In the genomic region with DNA sequence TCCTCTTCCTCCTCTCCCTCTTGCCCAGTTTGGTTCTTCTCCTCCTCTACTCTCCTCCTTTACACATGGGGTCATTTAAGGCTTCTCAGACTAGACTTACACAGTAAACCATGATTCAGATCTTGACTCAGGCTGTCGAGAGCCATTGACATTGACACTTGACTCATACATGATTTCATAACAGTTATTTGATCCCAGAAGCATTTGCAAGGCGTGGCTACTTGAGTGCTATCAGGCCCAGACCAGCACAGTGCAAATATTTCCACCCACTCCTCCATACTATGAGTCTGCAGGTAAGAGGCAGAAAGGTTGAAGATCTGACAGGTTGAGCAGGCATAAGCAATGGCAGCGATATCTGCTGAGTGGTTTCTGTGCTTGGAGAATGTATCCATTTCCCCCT, we compare ENCODE assay signal across 14 mouse cellular contexts.
DNase-seq lines count a peak whose midpoint lies in the region; ATAC-seq lines count a peak whose summit lies in the region.
"Had no signal": no experiment of that assay in that cellular context is flagged by ENCODE, and none has a peak within 500 bp of the region (broad histone marks: within the 10 kb centered on the region; RNA-seq: fewer than 3 reads in every experiment).

No protein-coding gene starts in this region.

- H3K4me1 ChIP-seq in forebrain, embryonic 13.5 days: 0 out of 2 replicates have a peak, but pooled peaks cover 7% of the 10 kb centered on the region
- H3K4me1 ChIP-seq: limb, embryonic 15.5 days had no signal

- no peaks in the 10 kb centered on the region for H3K36me3 ChIP-seq in forebrain, embryonic 13.5 days (ENCODE audit: poor library complexity, severe bottlenecking)
- H3K36me3 ChIP-seq: limb, embryonic 15.5 days had no signal

- H3K27me3 ChIP-seq in forebrain, embryonic 13.5 days: no peaks in the 10 kb centered on the region
- H3K27me3 ChIP-seq: limb, embryonic 15.5 days had no signal

- H3K9ac ChIP-seq in forebrain, embryonic 13.5 days: no peak overlapping the region
- H3K9ac ChIP-seq: limb, embryonic 15.5 days had no signal

- no peak overlapping the region for H3K27ac ChIP-seq in forebrain, embryonic 13.5 days
- H3K27ac ChIP-seq: limb, embryonic 15.5 days had no signal

- no peak overlapping the region for H3K4me3 ChIP-seq in forebrain, embryonic 13.5 days
- H3K4me3 ChIP-seq: limb, embryonic 15.5 days had no signal

- DNase-seq in adrenal gland, adult 8-10 months: peak; percentile 23
- DNase-seq in adrenal gland, postnatal 4 days (ENCODE audit: low spot score in 2 of 2): no peak
- DNase-seq in adipocyte (ENCODE audit: low spot score): peak; percentile 31
- DNase-seq in lung, adult 18-20 months: peak; percentile 83 to 87
- peak; percentile 7 for DNase-seq in skeletal muscle tissue, adult 2 months (ENCODE audit: low read depth, low spot score)
- no peak for DNase-seq in frontal cortex, postnatal 10 days (ENCODE audit: low spot score in 2 of 2)
- DNase-seq in heart, adult 8-10 months (ENCODE audit: low spot score): no peak
- DNase-seq: cerebellum, postnatal 14 days; heart, postnatal 14 days; kidney, postnatal 25 days; right cerebral cortex, postnatal 4 days had no signal

- H3K9me3 ChIP-seq in forebrain, embryonic 13.5 days (replicated peaks): no peaks in the 10 kb centered on the region
- H3K9me3 ChIP-seq: limb, embryonic 15.5 days had no signal

- WGBS in forebrain, embryonic 13.5 days: 87% methylated on average over 3 of the region's 3 CpGs

- H3K4me2 ChIP-seq in forebrain, embryonic 13.5 days: no peak overlapping the region
- H3K4me2 ChIP-seq: limb, embryonic 15.5 days had no signal

- no peak for ATAC-seq in forebrain, embryonic 13.5 days
- ATAC-seq: midbrain, embryonic 16.5 days had no signal

Comparison
In these comparisons a context has a peak if more than half of its experiments do, and no peak if none do; other contexts are left out.
1. DNase-seq: peak in adrenal gland, adult 8-10 months (single experiment), adipocyte (single experiment), lung, adult 18-20 months (2 of 2) and skeletal muscle tissue, adult 2 months (single experiment); none in adrenal gland, postnatal 4 days (0 of 2), frontal cortex, postnatal 10 days (0 of 2) and heart, adult 8-10 months (single experiment).